Mouse (Mus musculus): ENCODE data around the gene Cpa1. TPM values are rescaled to one million over a fixed set of nuclear protein-coding genes. Genes with fewer than 3 reads are reported as not detected.

The Cpa1 gene
- total and polyA plus RNA-seq, 2 experiments from 2014 or later: 0.51 to 0.60 TPM

- Histone ChIP-seq H3K27me3 (ENCODE audit: insufficient read depth, low read length) (no peaks in the 10 kb centered on the region), H3K9me3 (ENCODE audit: low read length) (no peaks in the 10 kb centered on the region), H3K4me2 (ENCODE audit: low read depth, low read length, poor library complexity, severe bottlenecking) (no peak overlapping the region), H3K36me3 (ENCODE audit: insufficient read depth, low read length) (no peaks in the 10 kb centered on the region), H3K9ac (replicated peaks; ENCODE audit: low read length, poor library complexity, severe bottlenecking) (no peak overlapping the region), H3K4me1 (ENCODE audit: insufficient read depth, low read length) (no peaks in the 10 kb centered on the region), H3K4me3 (ENCODE audit: low read depth, low read length) (no peak overlapping the region), H3K27ac (ENCODE audit: low read depth, low read length) (no peak overlapping the region)
- 56% methylated on average over 3 of the region's 3 CpGs for WGBS
- TF ChIP-seq CTCF (IDR thresholded peaks at IDR 0.05): no peak
- DNase-seq (ENCODE audit: low spot score) (no peak), ATAC-seq (ENCODE audit: low FRiP score) (no peak)
Measured at GRCm38 (mm10) chr6:30644462-30644861, 5.4 kb downstream of the Cpa1 start.

- 79% methylated on average over 6 of the region's 6 CpGs for WGBS
- no peak for DNase-seq (ENCODE audit: low spot score)
- no peak for TF ChIP-seq CTCF (IDR thresholded peaks at IDR 0.05)
Measured at GRCm38 (mm10) chr6:30645379-30645778, 6.4 kb downstream of the Cpa1 start.

GRCm38 (mm10) chr6:30649651-30650296, 10.8 kb downstream of the Cpa1 start:
- Histone ChIP-seq H3K9ac (replicated peaks; ENCODE audit: low read length, poor library complexity, severe bottlenecking) (no peak overlapping the region), H3K36me3 (ENCODE audit: insufficient read depth, low read length) (no peaks in the 10 kb centered on the region), H3K27ac (ENCODE audit: low read depth, low read length) (no peak overlapping the region), H3K4me1 (ENCODE audit: insufficient read depth, low read length) (peaks cover 14% of the 10 kb centered on the region), H3K4me2 (ENCODE audit: low read depth, low read length, poor library complexity, severe bottlenecking) (no peak overlapping the region), H3K4me3 (ENCODE audit: low read depth, low read length) (no peak overlapping the region), H3K9me3 (ENCODE audit: low read length) (no peaks in the 10 kb centered on the region), H3K27me3 (ENCODE audit: insufficient read depth, low read length) (no peaks in the 10 kb centered on the region)
- TF ChIP-seq CTCF (IDR thresholded peaks at IDR 0.05): no peak
- DNase-seq (ENCODE audit: low spot score): peak; percentile 45
- no peak for ATAC-seq (ENCODE audit: low FRiP score)
- WGBS: 54% methylated on average over 11 of the region's 11 CpGs

More at GRCm38 (mm10) chr6:30645379-30645778, 6.4 kb downstream of the Cpa1 start:
- H3K9ac ChIP-seq (replicated peaks; ENCODE audit: low read length, poor library complexity, severe bottlenecking): no peak overlapping the region
- H3K4me2 ChIP-seq (ENCODE audit: low read depth, low read length, poor library complexity, severe bottlenecking): no peak overlapping the region
- no peaks in the 10 kb centered on the region for H3K36me3 ChIP-seq (ENCODE audit: insufficient read depth, low read length)
- H3K27me3 ChIP-seq (ENCODE audit: insufficient read depth, low read length): no peaks in the 10 kb centered on the region
- no peak overlapping the region for H3K4me3 ChIP-seq (ENCODE audit: low read depth, low read length)
- no peak for ATAC-seq (ENCODE audit: low FRiP score)
- H3K4me1 ChIP-seq (ENCODE audit: insufficient read depth, low read length): no peaks in the 10 kb centered on the region
- no peak overlapping the region for H3K27ac ChIP-seq (ENCODE audit: low read depth, low read length)
- no peaks in the 10 kb centered on the region for H3K9me3 ChIP-seq (ENCODE audit: low read length)

- H3K4me3 ChIP-seq (ENCODE audit: low read depth, low read length): no peak overlapping the region
- H3K27ac ChIP-seq (ENCODE audit: low read depth, low read length): peak overlapping the region; percentile 59
- peaks cover 20% of the 10 kb centered on the region for H3K4me1 ChIP-seq (ENCODE audit: insufficient read depth, low read length)
- H3K9me3 ChIP-seq (ENCODE audit: low read length): no peaks in the 10 kb centered on the region
- WGBS: 58% methylated on average over 9 of the region's 9 CpGs
- no peak overlapping the region for H3K4me2 ChIP-seq (ENCODE audit: low read depth, low read length, poor library complexity, severe bottlenecking)
- DNase-seq (ENCODE audit: low spot score) (no peak), ATAC-seq (ENCODE audit: low FRiP score) (no peak)
- no peaks in the 10 kb centered on the region for H3K36me3 ChIP-seq (ENCODE audit: insufficient read depth, low read length)
- no peak for TF ChIP-seq CTCF (IDR thresholded peaks at IDR 0.05)
- no peak overlapping the region for H3K9ac ChIP-seq (replicated peaks; ENCODE audit: low read length, poor library complexity, severe bottlenecking)
- no peaks in the 10 kb centered on the region for H3K27me3 ChIP-seq (ENCODE audit: insufficient read depth, low read length)
Measured at GRCm38 (mm10) chr6:30652425-30653188, 13.6 kb downstream of the Cpa1 start.

- 79% methylated on average over 6 of the region's 6 CpGs for WGBS
Measured at GRCm38 (mm10) chr6:30653518-30653917, 14.5 kb downstream of the Cpa1 start.

GRCm38 (mm10) chr6:30654402-30654859, 15.4 kb downstream of the Cpa1 start:
- peak; percentile 44 for DNase-seq (ENCODE audit: low spot score)

More at GRCm38 (mm10) chr6:30653518-30653917, 14.5 kb downstream of the Cpa1 start:
- DNase-seq (ENCODE audit: low spot score) (no peak), ATAC-seq (ENCODE audit: low FRiP score) (no peak)
- Histone ChIP-seq H3K36me3 (ENCODE audit: insufficient read depth, low read length) (no peaks in the 10 kb centered on the region), H3K9me3 (ENCODE audit: low read length) (no peaks in the 10 kb centered on the region), H3K27ac (ENCODE audit: low read depth, low read length) (peak overlapping the region; percentile 70), H3K4me1 (ENCODE audit: insufficient read depth, low read length) (peaks cover 20% of the 10 kb centered on the region), H3K4me2 (ENCODE audit: low read depth, low read length, poor library complexity, severe bottlenecking) (no peak overlapping the region), H3K27me3 (ENCODE audit: insufficient read depth, low read length) (no peaks in the 10 kb centered on the region), H3K4me3 (ENCODE audit: low read depth, low read length) (no peak overlapping the region), H3K9ac (replicated peaks; ENCODE audit: low read length, poor library complexity, severe bottlenecking) (no peak overlapping the region)
- TF ChIP-seq CTCF (IDR thresholded peaks at IDR 0.05): no peak

More at GRCm38 (mm10) chr6:30654402-30654859, 15.4 kb downstream of the Cpa1 start:
- no peak for TF ChIP-seq CTCF (IDR thresholded peaks at IDR 0.05)
- H3K27ac ChIP-seq (ENCODE audit: low read depth, low read length): peak overlapping the region; percentile 70
- no peak overlapping the region for H3K4me3 ChIP-seq (ENCODE audit: low read depth, low read length)
- peaks cover 20% of the 10 kb centered on the region for H3K4me1 ChIP-seq (ENCODE audit: insufficient read depth, low read length)
- peak overlapping the region; percentile 33; the same call in 1 of the 2 replicates for H3K9ac ChIP-seq (replicated peaks; ENCODE audit: low read length, poor library complexity, severe bottlenecking)
- no peak overlapping the region for H3K4me2 ChIP-seq (ENCODE audit: low read depth, low read length, poor library complexity, severe bottlenecking)
- H3K27me3 ChIP-seq (ENCODE audit: insufficient read depth, low read length): no peaks in the 10 kb centered on the region
- no peaks in the 10 kb centered on the region for H3K9me3 ChIP-seq (ENCODE audit: low read length)
- ATAC-seq (ENCODE audit: low FRiP score): peak; percentile 36; the same call in 1 of the 2 replicates
- H3K36me3 ChIP-seq (ENCODE audit: insufficient read depth, low read length): no peaks in the 10 kb centered on the region
- 15% methylated on average over 6 of the region's 6 CpGs for WGBS

Measured in midbrain, postnatal 0 days (tissue).